Mouse (Mus musculus): ENCODE results near the gene Spdye4a. TPM values are rescaled to one million over a fixed set of nuclear protein-coding genes. Genes with fewer than 3 reads are reported as not detected.

Spdye4a gene
- polyA plus RNA-seq (2014; fragmentation: Nextera tagmentation; extraction: Ambion mirVana), result not detected in 2 replicates

- no peak for DNase-seq
- TF ChIP-seq CTCF (IDR thresholded peaks at IDR 0.05; ENCODE audit: low read depth), result no peak
- WGBS, result 77% methylated on average over 3 of the region's 3 CpGs
- no peaks in the 10 kb centered on the region for H3K27me3 ChIP-seq (ENCODE audit: insufficient read depth, low read length)
- ATAC-seq (ENCODE audit: insufficient read depth), result no peak
- H3K9ac ChIP-seq, result no peak within 1 kb of the TSS
- H3K36me3 ChIP-seq (ENCODE audit: insufficient read depth), result no peaks in the 10 kb centered on the region
- no peaks in the 10 kb centered on the region for H3K9me3 ChIP-seq (ENCODE audit: low read depth, low read length)
- no peak within 1 kb of the TSS for H3K27ac ChIP-seq (ENCODE audit: low read depth)
- H3K4me3 ChIP-seq (ENCODE audit: low read depth, low read length), result no peak within 1 kb of the TSS
- no peak within 1 kb of the TSS for H3K4me2 ChIP-seq
- H3K4me1 ChIP-seq (ENCODE audit: insufficient read depth), result no peaks in the 10 kb centered on the region
Measured at GRCm38 (mm10) chr5:143226790-143227189, at the start of gene Spdye4a. Spdye4a (minus strand) TSS chr5:143226890.

GRCm38 (mm10) chr5:143275761-143276160 lies 49.1 kb upstream of the Spdye4a start:
- WGBS, result 41% methylated on average over 5 of the region's 5 CpGs
- no peaks in the 10 kb centered on the region for H3K36me3 ChIP-seq (ENCODE audit: insufficient read depth)
- no peak overlapping the region for H3K4me2 ChIP-seq
- DNase-seq (no peak), ATAC-seq (ENCODE audit: insufficient read depth) (no peak)
- no peaks in the 10 kb centered on the region for H3K27me3 ChIP-seq (ENCODE audit: insufficient read depth, low read length)
- TF ChIP-seq CTCF (IDR thresholded peaks at IDR 0.05; ENCODE audit: low read depth), result no peak
- no peak overlapping the region for H3K27ac ChIP-seq (ENCODE audit: low read depth)
- H3K4me1 ChIP-seq (ENCODE audit: insufficient read depth), result no peaks in the 10 kb centered on the region
- H3K9me3 ChIP-seq (ENCODE audit: low read depth, low read length), result no peaks in the 10 kb centered on the region
- H3K9ac ChIP-seq, result no peak overlapping the region
- no peak overlapping the region for H3K4me3 ChIP-seq (ENCODE audit: low read depth, low read length)

- no peaks in the 10 kb centered on the region for H3K36me3 ChIP-seq (ENCODE audit: insufficient read depth)
- H3K9ac ChIP-seq, result no peak overlapping the region
- H3K9me3 ChIP-seq (ENCODE audit: low read depth, low read length), result no peaks in the 10 kb centered on the region
- no peak for TF ChIP-seq CTCF (IDR thresholded peaks at IDR 0.05; ENCODE audit: low read depth)
- H3K4me3 ChIP-seq (ENCODE audit: low read depth, low read length), result no peak overlapping the region
- H3K27me3 ChIP-seq (ENCODE audit: insufficient read depth, low read length), result no peaks in the 10 kb centered on the region
- H3K4me1 ChIP-seq (ENCODE audit: insufficient read depth), result peaks cover 5% of the 10 kb centered on the region; the same call in 1 of the 2 replicates
- no peak for DNase-seq
- H3K27ac ChIP-seq (ENCODE audit: low read depth), result no peak overlapping the region
- no peak overlapping the region for H3K4me2 ChIP-seq
- ATAC-seq (ENCODE audit: insufficient read depth), result no peak
- 89% methylated on average over 16 of the region's 16 CpGs for WGBS
Measured at GRCm38 (mm10) chr5:143272540-143273330, 46.0 kb upstream of the Spdye4a start.

GRCm38 (mm10) chr5:143272108-143272507 lies 45.4 kb upstream of the Spdye4a start:
- Histone ChIP-seq H3K9me3 (ENCODE audit: low read depth, low read length) (no peaks in the 10 kb centered on the region), H3K27me3 (ENCODE audit: insufficient read depth, low read length) (no peaks in the 10 kb centered on the region), H3K4me2 (no peak overlapping the region), H3K27ac (ENCODE audit: low read depth) (no peak overlapping the region), H3K9ac (no peak overlapping the region), H3K36me3 (ENCODE audit: insufficient read depth) (no peaks in the 10 kb centered on the region), H3K4me1 (ENCODE audit: insufficient read depth) (peaks cover 5% of the 10 kb centered on the region; the same call in 1 of the 2 replicates), H3K4me3 (ENCODE audit: low read depth, low read length) (no peak overlapping the region)
- WGBS, result 58% methylated on average over 3 of the region's 3 CpGs
- TF ChIP-seq CTCF (IDR thresholded peaks at IDR 0.05; ENCODE audit: low read depth), result no peak
- ATAC-seq (ENCODE audit: insufficient read depth) (no peak), DNase-seq (no peak)

- no peak overlapping the region for H3K4me2 ChIP-seq
- WGBS, result 83% methylated on average over 6 of the region's 6 CpGs
Measured at GRCm38 (mm10) chr5:143271642-143272041, 45.0 kb upstream of the Spdye4a start.

GRCm38 (mm10) chr5:143270151-143270519 lies 43.4 kb upstream of the Spdye4a start:
- ATAC-seq (ENCODE audit: insufficient read depth) (no peak), DNase-seq (no peak)
- Histone ChIP-seq H3K9me3 (ENCODE audit: low read depth, low read length) (no peaks in the 10 kb centered on the region), H3K27ac (ENCODE audit: low read depth) (no peak overlapping the region), H3K36me3 (ENCODE audit: insufficient read depth) (no peaks in the 10 kb centered on the region), H3K27me3 (ENCODE audit: insufficient read depth, low read length) (no peaks in the 10 kb centered on the region), H3K4me2 (peak overlapping the region; percentile 94), H3K9ac (peak overlapping the region; percentile 85), H3K4me3 (ENCODE audit: low read depth, low read length) (peak overlapping the region; percentile 88), H3K4me1 (ENCODE audit: insufficient read depth) (peaks cover 5% of the 10 kb centered on the region; the same call in 1 of the 2 replicates)
- WGBS, result 4% methylated on average over 12 of the region's 12 CpGs
- TF ChIP-seq CTCF (IDR thresholded peaks at IDR 0.05; ENCODE audit: low read depth), result no peak

More at GRCm38 (mm10) chr5:143271642-143272041, 45.0 kb upstream of the Spdye4a start:
- H3K4me3 ChIP-seq (ENCODE audit: low read depth, low read length), result no peak overlapping the region
- ATAC-seq (ENCODE audit: insufficient read depth), result no peak
- no peak for DNase-seq
- H3K36me3 ChIP-seq (ENCODE audit: insufficient read depth), result no peaks in the 10 kb centered on the region
- H3K9me3 ChIP-seq (ENCODE audit: low read depth, low read length), result no peaks in the 10 kb centered on the region
- no peak overlapping the region for H3K9ac ChIP-seq
- no peaks in the 10 kb centered on the region for H3K27me3 ChIP-seq (ENCODE audit: insufficient read depth, low read length)
- H3K4me1 ChIP-seq (ENCODE audit: insufficient read depth), result peaks cover 5% of the 10 kb centered on the region; the same call in 1 of the 2 replicates
- no peak for TF ChIP-seq CTCF (IDR thresholded peaks at IDR 0.05; ENCODE audit: low read depth)
- no peak overlapping the region for H3K27ac ChIP-seq (ENCODE audit: low read depth)

- Histone ChIP-seq H3K4me3 (ENCODE audit: low read depth, low read length) (peak within 1 kb of the TSS; percentile 88), H3K4me2 (peak within 1 kb of the TSS; percentile 94), H3K9ac (peak within 1 kb of the TSS; percentile 85), H3K9me3 (ENCODE audit: low read depth, low read length) (no peaks in the 10 kb centered on the region), H3K27ac (ENCODE audit: low read depth) (peak within 1 kb of the TSS; percentile 65; the same call in 1 of the 2 replicates), H3K27me3 (ENCODE audit: insufficient read depth, low read length) (no peaks in the 10 kb centered on the region), H3K36me3 (ENCODE audit: insufficient read depth) (no peaks in the 10 kb centered on the region), H3K4me1 (ENCODE audit: insufficient read depth) (peaks cover 5% of the 10 kb centered on the region; the same call in 1 of the 2 replicates)
- TF ChIP-seq CTCF (IDR thresholded peaks at IDR 0.05; ENCODE audit: low read depth), result no peak
- under 1% methylated on average over 79 of the region's 79 CpGs for WGBS
- peak; percentile 84 for DNase-seq
- peak; percentile 83 for ATAC-seq (ENCODE audit: insufficient read depth)
Measured at GRCm38 (mm10) chr5:143269363-143270150, 42.9 kb upstream of the Spdye4a start, which contains the start of gene Zfp316. Zfp316 (minus strand) TSS chr5:143270022.
